Mouse (Mus musculus) CH12.LX (cell line): ENCODE results near the gene Celf2. TPM values are rescaled to one million over a fixed set of nuclear protein-coding genes. Genes with fewer than 3 reads are reported as not detected.

ENCODE experiments used
- DNase-seq: peaks from one replicate; pipeline ENCODE4 v3.0.0-alpha.2; 2013; ENCODE audit errors: extremely low read depth
- H3K27ac ChIP-seq: 2 replicates; pipeline ENCODE4 v1.5.1; 2012; ENCODE audit warnings: low read depth, mild to moderate bottlenecking, control low read depth, moderate library complexity; ENCODE audit not compliant: insufficient read depth
- H3K27me3 ChIP-seq: replicated peaks from 2 replicates; pipeline ENCODE3; 2012; ENCODE audit warnings: inconsistent platforms
- H3K36me3 ChIP-seq, 2 experiments: replicated peaks in 1 of 2; 2 replicates each; pipeline versions ENCODE3 to v1.6.1; 2012; ENCODE audit warnings: inconsistent platforms in 1 of 2, low read length in 1 of 2, mild to moderate bottlenecking in 1 of 2, mixed read lengths in 1 of 2, moderate library complexity in 1 of 2; ENCODE audit not compliant: control insufficient read depth in 1 of 2, insufficient read depth in 1 of 2
- H3K4me1 ChIP-seq, 2 experiments: 2 replicates each; pipeline ENCODE4 v1.6.1; 2012; ENCODE audit warnings: inconsistent platforms in 1 of 2, moderate library complexity in 1 of 2; ENCODE audit not compliant: insufficient read depth in 2 of 2, control insufficient read depth in 1 of 2
- H3K4me2 ChIP-seq: 2 replicates; pipeline ENCODE4 v1.6.1; 2012; ENCODE audit warnings: low read depth, mild to moderate bottlenecking, control low read depth; ENCODE audit not compliant: poor library complexity, insufficient read depth, severe bottlenecking
- H3K4me3 ChIP-seq, 3 experiments: fragments of 150-350 bp in 1 of 3; sonication (generic) in 1 of 3; replicated peaks in 1 of 3; 2 replicates each; pipeline versions ENCODE3 to v1.5.1; 2011 to 2012; ENCODE audit warnings: low read depth in 2 of 3, low read length in 2 of 3, mild to moderate bottlenecking in 2 of 3, moderate library complexity in 2 of 3, control low read depth in 1 of 3, improper control_type of control experiment in 1 of 3, inconsistent platforms in 1 of 3, mixed read lengths in 1 of 3; ENCODE audit not compliant: poor library complexity in 1 of 3
- H3K79me2 ChIP-seq: replicated peaks from 2 replicates; pipeline ENCODE4 v1.6.1; 2012; ENCODE audit warnings: mild to moderate bottlenecking, moderate library complexity; ENCODE audit not compliant: control insufficient read depth, poor library complexity, insufficient read depth, severe bottlenecking; ENCODE audit errors: extremely low read depth
- H3K9ac ChIP-seq: 2 replicates; pipeline ENCODE4 v1.6.1; 2012; ENCODE audit warnings: low read depth, mild to moderate bottlenecking, control low read depth, moderate library complexity; ENCODE audit not compliant: insufficient read depth
- H3K9me3 ChIP-seq: replicated peaks from 2 replicates; pipeline ENCODE3; 2012; ENCODE audit warnings: low read length, inconsistent platforms, mixed read lengths
- BHLHE40 ChIP-seq: IDR thresholded peaks from 2 replicates; pipeline ENCODE4 v1.6.1; 2011; ENCODE audit warnings: mild to moderate bottlenecking, low read depth, low read length, improper control_type of control experiment
- CHD1 ChIP-seq: IDR thresholded peaks from 2 replicates; pipeline ENCODE4 v1.6.1; 2012; ENCODE audit warnings: low read depth, low read length, improper control_type of control experiment, inconsistent platforms
- CHD2 ChIP-seq: IDR thresholded peaks from 2 replicates; pipeline ENCODE4 v1.6.1; 2011; ENCODE audit warnings: low read length, improper control_type of control experiment
- CTCF ChIP-seq, 2 experiments: IDR thresholded peaks in 1 of 2; conservative IDR thresholded peaks in 1 of 2; 2 replicates each; pipeline ENCODE4 v1.5.1; 2011 to 2012; ENCODE audit warnings: low read depth in 2 of 2, low read length in 2 of 2, improper control_type of control experiment in 1 of 2, inconsistent platforms in 1 of 2, mild to moderate bottlenecking in 1 of 2, moderate library complexity in 1 of 2
- ELF1 ChIP-seq: IDR thresholded peaks from 2 replicates; pipeline ENCODE4 v1.6.1; 2014; ENCODE audit warnings: low read depth, mild to moderate bottlenecking, inconsistent platforms, low read length, improper control_type of control experiment
- GABPA ChIP-seq: IDR thresholded peaks from 2 replicates; pipeline ENCODE4 v1.6.1; 2012; ENCODE audit warnings: low read depth, low read length, improper control_type of control experiment, inconsistent platforms; ENCODE audit not compliant: insufficient replicate concordance
- HCFC1 ChIP-seq: IDR thresholded peaks from 2 replicates; pipeline ENCODE4 v1.6.1; 2012; ENCODE audit warnings: low read depth, mild to moderate bottlenecking, inconsistent platforms, low read length, improper control_type of control experiment
- JUN ChIP-seq: IDR thresholded peaks from 2 replicates; pipeline ENCODE4 v1.6.1; 2011; ENCODE audit warnings: low read depth, mild to moderate bottlenecking, low read length, improper control_type of control experiment, moderate library complexity; ENCODE audit not compliant: insufficient read depth
- KAT2A ChIP-seq: IDR thresholded peaks from 2 replicates; pipeline ENCODE4 v1.6.1; 2012; ENCODE audit warnings: low read length, improper control_type of control experiment, inconsistent platforms; ENCODE audit not compliant: insufficient replicate concordance
- MAFK ChIP-seq: IDR thresholded peaks from 2 replicates; pipeline ENCODE4 v1.6.1; 2011; ENCODE audit warnings: low read length, improper control_type of control experiment; ENCODE audit not compliant: insufficient replicate concordance
- MXI1 ChIP-seq: IDR thresholded peaks from 2 replicates; pipeline ENCODE4 v1.6.1; 2011; ENCODE audit warnings: mild to moderate bottlenecking, low read depth, low read length, improper control_type of control experiment
- MYC ChIP-seq: IDR thresholded peaks from 2 replicates; pipeline ENCODE4 v1.6.1; 2011; ENCODE audit warnings: low read depth, mild to moderate bottlenecking, improper control_type of control experiment, low read length
- PAX5 ChIP-seq: IDR thresholded peaks from 2 replicates; pipeline ENCODE4 v1.6.1; 2012; ENCODE audit warnings: low read length, inconsistent platforms, mixed read lengths
- RAD21 ChIP-seq: IDR thresholded peaks from 2 replicates; pipeline ENCODE4 v1.6.1; 2011; ENCODE audit warnings: low read depth, mild to moderate bottlenecking, low read length, improper control_type of control experiment, moderate library complexity
- TCF12 ChIP-seq: IDR thresholded peaks from 2 replicates; pipeline ENCODE4 v1.6.1; 2014; ENCODE audit warnings: low read depth, mild to moderate bottlenecking, inconsistent platforms, low read length, improper control_type of control experiment
- UBTF ChIP-seq: IDR thresholded peaks from 2 replicates; pipeline ENCODE4 v1.6.1; 2012; ENCODE audit warnings: low read depth, mild to moderate bottlenecking, inconsistent platforms, low read length, improper control_type of control experiment, moderate library complexity
- USF2 ChIP-seq: conservative IDR thresholded peaks from 2 replicates; pipeline ENCODE4 v1.6.1; 2011; ENCODE audit warnings: low read depth, low read length, improper control_type of control experiment
- dilution Hi-C: fragments of 300-500 bp; cut with MboI; formaldehyde crosslinking; loops from 2 replicates; pipeline ENCODE4 v1.14.3; 2020; ENCODE audit warnings: low sequenced_read_pairs; ENCODE audit not compliant: extremely low pct_unique_long_range_greater_than_20kb, extremely low pct_ligation_motif_present
- in situ Hi-C: fragments of 300-500 bp; cut with MboI; formaldehyde crosslinking; loops from 3 replicates; pipeline ENCODE4 v1.14.3; 2019; ENCODE audit warnings: low sequenced_read_pairs, low pct_ligation_motif_present, low pct_unique_long_range_greater_than_20kb, mixed read lengths
- polyA plus RNA-seq: library from polyadenylated mRNA; unstranded; fragments of >175 nt; gene quantifications from 2 replicates; pipeline ENCODE4 v1.2.1, GENCODE M21; 2012; ENCODE audit warnings: low read depth; ENCODE audit not compliant: insufficient read length
- total RNA-seq, 2 experiments: library from RNA; depleted of rRNA; stranded (reverse); fragments of 300-350 nt in 1 of 2; fragments of >200 nt in 1 of 2; gene quantifications; 2 replicates each; pipeline ENCODE4 v1.2.3; 2012 to 2014

The Celf2 gene
- total and polyA plus RNA-seq, 3 experiments: 51.0 to 143 (median 103) TPM

DNA sequence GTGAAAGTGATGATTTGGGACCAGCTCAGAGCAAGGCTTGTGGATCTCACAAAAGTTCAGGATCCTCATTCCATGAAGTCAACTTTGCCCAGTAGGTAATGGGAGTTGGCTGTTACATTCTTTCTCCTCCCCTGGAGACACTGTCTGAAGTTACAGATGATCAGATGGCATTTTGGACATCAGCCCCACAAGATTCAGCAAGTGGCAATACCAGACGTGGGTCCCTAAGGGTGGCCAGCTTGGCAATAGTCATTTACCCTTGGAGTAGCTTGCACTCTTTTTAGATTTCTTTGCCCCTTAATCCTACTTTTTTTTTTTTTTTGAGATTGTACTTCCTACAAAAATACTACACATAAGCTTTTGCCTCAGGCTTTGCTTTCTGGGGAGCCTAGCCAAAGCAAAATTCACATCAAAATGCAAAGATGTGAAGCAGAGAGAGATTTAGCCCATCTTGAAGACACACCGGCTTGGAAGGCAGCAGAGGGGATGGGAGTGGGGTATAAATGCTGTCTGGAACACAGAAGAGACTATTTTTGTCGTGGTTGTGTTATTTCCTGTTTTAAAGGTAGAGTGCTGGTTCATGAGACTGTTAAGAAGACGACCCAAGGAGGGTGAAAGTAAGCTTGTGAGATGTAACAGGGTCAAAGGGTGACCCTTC is 397.1 kb downstream of the Celf2 start:
- H3K4me3 ChIP-seq: no peak overlapping the region
- H3K9ac ChIP-seq: no peak overlapping the region
- no peak for TF ChIP-seq MXI1
- no peaks in the 10 kb centered on the region for H3K79me2 ChIP-seq
- H3K27me3 ChIP-seq: no peaks in the 10 kb centered on the region
- dilution Hi-C loops: no loop called here
- H3K4me1 ChIP-seq: peaks cover 3 to 23% of the 10 kb centered on the region in 2 experiments; a peak in 3 of 4 replicates
- H3K4me2 ChIP-seq: no peak overlapping the region
- H3K36me3 ChIP-seq: no peaks in the 10 kb centered on the region
- no peak for DNase-seq
- H3K9me3 ChIP-seq: no peaks in the 10 kb centered on the region
- no peak overlapping the region for H3K27ac ChIP-seq
- in situ Hi-C loops: no loop called here

DNA sequence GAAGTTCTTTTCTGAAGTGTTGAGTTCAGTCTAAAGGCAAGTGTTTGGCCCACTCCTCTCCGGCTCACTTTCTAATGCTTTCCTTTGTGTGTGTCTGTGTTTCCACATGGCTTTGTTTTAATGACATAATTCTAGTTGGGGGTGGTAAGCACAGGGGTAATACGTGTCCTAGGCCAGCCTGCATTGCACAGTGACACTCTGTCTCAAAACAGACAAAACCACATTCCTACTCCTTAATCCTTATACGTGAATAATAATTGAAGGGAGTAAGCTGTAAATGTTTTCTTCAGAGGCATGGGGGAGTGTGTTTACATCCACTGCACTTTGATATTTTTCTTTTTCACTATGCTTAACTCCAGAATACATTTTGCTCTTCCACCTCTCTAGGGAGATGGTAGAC is 415.9 kb downstream of the Celf2 start:
- in situ Hi-C loops: no loop called here
- no peaks in the 10 kb centered on the region for H3K9me3 ChIP-seq
- no peaks in the 10 kb centered on the region for H3K4me1 ChIP-seq
- no peak for TF ChIP-seq CHD2
- TF ChIP-seq MXI1: no peak
- no peak for TF ChIP-seq BHLHE40
- no peak for TF ChIP-seq CHD1
- TF ChIP-seq RAD21: no peak
- TF ChIP-seq HCFC1: no peak
- TF ChIP-seq MAFK: no peak
- TF ChIP-seq JUN: no peak
- no peak for TF ChIP-seq MYC
- no peak for TF ChIP-seq ELF1
- no peak for TF ChIP-seq PAX5
- no peak for TF ChIP-seq KAT2A
- no peak for TF ChIP-seq GABPA
- no peak for TF ChIP-seq USF2
- no peak for TF ChIP-seq UBTF
- no peak for TF ChIP-seq CTCF (conservative IDR thresholded peaks at IDR 0.05 in 1 of 2, IDR thresholded peaks at IDR 0.05 in 1 of 2; ENCODE audit: low read depth in 2 of 2, low read length in 2 of 2)
- TF ChIP-seq TCF12: no peak
- no peak overlapping the region for H3K4me2 ChIP-seq
- no peaks in the 10 kb centered on the region for H3K79me2 ChIP-seq
- H3K9ac ChIP-seq: no peak overlapping the region
- no peak for DNase-seq
- H3K4me3 ChIP-seq: no peak overlapping the region
- no peak overlapping the region for H3K27ac ChIP-seq
- no peaks in the 10 kb centered on the region for H3K27me3 ChIP-seq
- no peaks in the 10 kb centered on the region for H3K36me3 ChIP-seq
- dilution Hi-C loops: no loop called here
